Mouse (Mus musculus): ENCODE results near the gene Pitpnm1. TPM values are rescaled to one million over a fixed set of nuclear protein-coding genes. Genes with fewer than 3 reads are reported as not detected.
A peak's percentile ranks its signal among the peaks of the same experiment; 100 is the strongest.
"Not testable (repeated sequence)": the region's sequence is repeated elsewhere in the genome, so short reads cannot be mapped to it uniquely, and the experiment has no call there.

Pitpnm1 gene
- total RNA-seq, 2 experiments from 2014 or later = 30.8 to 32.8 TPM

DNA sequence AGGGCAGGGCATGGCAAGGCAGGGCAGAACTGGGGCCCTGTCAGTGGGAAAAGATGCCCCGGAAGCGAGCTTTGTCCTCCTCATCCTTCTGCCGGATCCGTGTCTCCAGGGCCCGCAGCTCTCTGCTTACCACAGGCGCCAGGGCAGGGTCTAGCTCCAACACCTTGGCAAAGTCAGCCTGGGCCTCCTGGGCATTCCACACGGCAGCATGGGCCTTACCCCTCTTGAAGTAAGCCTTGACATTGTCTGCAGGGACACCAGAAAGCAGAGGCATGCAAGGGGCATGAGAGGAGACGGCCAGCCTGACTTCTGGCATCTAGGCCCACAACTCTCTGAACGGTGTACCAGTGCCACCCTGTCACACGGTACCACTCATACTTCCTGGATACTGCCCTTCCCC, 14.8 kb downstream of the Pitpnm1 start:
- intact Hi-C loops (cut with DNase I) = no loop called here
- DNase-seq = no peak

DNA sequence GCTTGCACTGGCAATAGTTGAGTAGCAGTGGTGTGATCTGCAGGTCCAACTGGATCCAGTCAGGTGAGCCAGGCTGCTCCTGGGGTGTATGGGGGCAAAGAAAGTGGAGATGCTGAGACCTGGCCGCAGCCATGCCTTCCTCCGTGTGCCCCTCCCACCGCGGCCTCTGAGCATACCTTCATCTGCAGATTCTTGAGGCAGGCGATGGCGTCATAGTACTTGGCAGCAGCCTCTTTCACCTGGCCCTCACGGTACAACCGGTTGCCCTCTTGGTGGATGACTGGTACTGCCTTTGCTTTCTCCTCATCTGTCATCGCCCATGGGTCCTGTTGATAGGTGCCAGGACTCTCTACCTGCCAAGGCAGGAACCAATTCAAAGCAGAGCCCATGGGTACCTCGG, 15.3 kb downstream of the Pitpnm1 start:
- DNase-seq = no peak
- intact Hi-C loops (cut with DNase I) = no loop called here

DNA sequence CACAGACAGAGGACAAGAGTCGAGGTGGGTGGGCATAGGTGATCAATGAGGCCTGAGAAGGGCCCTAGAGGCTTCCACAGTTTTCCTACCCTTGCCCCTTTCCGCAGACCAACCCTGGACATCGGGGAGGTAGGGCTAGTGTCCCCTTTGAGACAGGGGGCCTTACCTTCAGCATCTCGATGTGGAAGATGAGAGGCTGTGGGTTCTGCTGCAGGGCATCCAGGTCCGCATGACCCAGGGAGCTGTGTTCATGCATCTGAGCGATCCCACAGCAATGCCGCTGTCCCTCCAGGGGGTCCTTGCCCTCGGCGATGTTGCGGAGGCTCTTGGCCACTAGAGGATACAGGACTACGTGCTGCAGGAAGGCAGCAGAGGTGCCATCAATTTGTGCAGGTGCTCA, 16.0 kb downstream of the Pitpnm1 start:
- no peak for DNase-seq
- intact Hi-C loops (cut with DNase I) = no loop called here

DNA sequence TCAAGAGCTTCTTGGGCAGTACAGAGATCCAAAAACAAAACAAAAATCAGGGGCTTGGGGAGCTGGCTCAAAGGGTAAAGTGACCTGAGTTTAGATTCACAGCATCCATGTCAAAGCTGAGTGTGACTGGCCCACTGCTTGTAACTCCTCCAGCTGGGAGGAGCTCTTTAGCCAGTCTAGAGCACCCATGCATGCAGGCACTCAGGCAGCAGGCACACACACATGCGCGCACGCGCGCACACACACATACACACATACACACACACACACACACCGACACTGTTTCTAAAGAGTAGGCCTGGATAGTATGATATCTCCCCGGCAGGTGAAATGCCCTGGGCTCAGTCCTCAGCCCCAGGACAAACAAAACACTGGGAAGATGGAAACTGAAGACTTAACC, 17.2 kb downstream of the Pitpnm1 start:
- intact Hi-C loops (cut with DNase I) = no loop called here
- DNase-seq = no peak

DNA sequence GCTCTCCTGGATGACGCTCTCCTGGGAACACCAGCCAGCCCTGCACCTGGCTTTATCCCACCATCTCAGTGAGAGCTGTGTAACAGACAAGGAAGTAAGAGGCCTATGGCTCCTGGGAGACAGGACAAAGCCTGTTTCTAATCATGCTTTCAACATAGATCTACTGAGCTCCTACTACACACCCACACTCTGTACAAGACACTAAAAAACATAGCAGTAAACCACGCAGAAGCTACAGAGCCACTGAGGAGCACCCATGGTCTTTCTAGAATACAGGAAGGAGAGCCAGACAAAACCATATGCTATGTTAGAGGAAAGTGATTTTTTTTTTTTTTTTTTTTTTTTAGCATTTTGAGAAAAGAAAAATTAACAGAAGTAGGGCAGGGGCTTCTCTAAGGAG, 18.6 kb downstream of the Pitpnm1 start:
- intact Hi-C loops (cut with DNase I) = no loop called here
- DNase-seq = no peak

DNA sequence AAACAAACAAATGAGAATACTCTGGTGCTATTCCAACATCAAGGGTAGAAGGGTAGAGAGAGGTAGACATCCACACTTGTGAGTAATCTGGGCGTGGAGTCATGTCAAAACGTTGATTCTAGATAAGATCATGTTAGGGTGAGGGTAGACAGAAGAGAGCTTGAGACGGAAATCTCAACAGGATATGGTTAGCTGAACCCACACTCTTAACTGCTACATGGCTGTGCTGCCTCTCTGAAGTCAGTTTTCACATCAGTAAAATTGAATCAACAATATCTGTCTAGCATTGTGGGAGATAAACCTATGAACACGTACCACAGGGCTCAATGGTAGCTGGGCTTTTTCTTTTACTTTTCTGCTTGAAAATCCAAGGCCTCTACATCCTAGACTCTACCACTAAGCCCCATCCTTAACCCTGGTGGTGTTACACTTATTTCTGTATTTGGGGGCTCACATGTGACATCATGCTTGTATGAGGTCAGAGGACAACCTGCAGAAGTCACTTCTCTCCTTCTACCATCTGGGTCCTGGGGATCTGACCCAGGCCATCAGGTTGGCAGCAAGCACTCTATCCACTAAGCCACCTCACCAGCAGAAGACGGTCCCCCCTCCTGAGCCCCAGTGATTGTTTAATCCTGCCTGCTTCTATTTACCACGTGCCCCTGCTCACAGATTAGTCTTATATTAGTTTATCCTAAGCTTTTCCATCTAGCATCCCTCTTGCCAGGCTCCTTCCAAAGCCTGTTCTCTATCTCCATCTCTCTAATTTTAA, 20.1 kb downstream of the Pitpnm1 start:
- no peak for DNase-seq
- intact Hi-C loops (cut with DNase I) = no loop called here

DNA sequence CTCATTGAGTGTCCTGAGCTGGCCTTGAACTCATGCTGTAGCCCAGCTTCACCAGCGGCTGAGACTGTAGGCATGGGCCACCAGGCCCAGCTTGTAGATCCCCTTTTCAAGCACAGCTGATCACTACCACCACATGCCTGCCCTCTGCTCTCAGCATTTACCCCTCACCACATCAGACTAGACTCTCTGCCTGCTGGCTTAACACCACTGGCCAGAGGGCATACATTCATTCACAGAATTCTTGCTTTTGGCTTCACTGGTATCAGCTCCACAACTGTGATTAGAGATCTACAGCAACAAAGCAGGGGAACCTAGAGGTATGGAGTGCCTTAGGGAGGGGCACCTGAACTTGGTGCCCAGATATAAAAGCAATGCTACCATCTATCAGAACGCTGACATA, 20.7 kb downstream of the Pitpnm1 start:
- no peak for DNase-seq

DNA sequence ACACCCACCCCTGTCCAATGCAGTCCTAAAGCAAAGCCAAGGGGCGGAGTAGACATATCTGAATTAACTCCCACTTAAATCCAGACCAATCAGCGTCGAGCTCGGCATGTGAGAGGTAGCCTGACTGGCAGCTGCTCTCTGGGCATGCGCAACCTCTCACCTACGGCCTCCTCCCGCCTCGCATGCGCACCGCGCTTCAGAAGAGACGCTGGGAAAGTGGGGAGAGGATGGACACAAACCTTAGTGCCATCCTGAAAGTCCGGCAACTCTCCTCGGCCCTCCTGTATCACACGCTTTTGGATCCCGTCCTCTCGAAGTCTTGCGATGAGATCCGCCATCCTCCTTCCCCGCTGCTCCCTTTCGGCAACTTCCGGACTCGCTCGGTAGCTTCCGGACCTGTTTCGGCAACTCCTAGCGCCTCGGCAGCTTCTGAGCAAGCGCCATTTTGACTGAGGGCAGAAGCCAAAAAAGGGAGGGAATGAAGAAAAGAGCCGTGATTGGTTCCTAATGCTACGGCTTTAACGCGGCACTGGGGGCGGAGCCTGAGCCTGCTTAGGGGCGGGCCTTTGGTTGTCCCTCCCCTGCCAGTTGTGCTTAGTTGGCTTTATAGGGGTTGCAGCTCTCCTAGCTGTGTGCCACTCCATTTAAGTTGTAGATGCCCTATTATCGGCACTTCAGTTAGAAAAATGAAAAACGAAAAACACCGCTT, 21.5 kb downstream of the Pitpnm1 start:
- intact Hi-C loops (cut with DNase I) = no loop called here
- peak; percentile 99 to 100 for DNase-seq

More for the DNA sequence above, 20.7 kb downstream of the Pitpnm1 start:
- intact Hi-C loops (cut with DNase I) = no loop called here

DNA sequence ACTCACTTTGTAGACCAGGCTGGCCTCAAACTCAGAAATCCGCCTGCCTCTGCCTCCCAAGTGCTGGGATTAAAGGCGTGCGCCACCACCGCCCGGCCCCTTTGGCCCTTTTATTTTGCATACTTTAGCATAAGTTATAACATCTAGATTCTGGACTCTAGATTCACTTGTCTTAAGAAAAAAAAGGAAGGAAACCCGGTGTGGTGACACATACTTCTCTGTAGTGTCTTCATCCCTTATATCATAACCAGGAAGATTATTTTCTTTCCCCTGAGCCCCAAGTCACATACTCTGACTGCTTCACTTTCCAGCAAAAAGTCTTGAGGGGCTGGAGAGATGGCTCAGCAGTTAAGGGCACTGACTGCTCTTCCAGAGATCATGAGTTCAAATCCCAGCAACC, 22.1 kb downstream of the Pitpnm1 start:
- DNase-seq; intact Hi-C loops (cut with DNase I): not testable (repeated sequence)

DNA sequence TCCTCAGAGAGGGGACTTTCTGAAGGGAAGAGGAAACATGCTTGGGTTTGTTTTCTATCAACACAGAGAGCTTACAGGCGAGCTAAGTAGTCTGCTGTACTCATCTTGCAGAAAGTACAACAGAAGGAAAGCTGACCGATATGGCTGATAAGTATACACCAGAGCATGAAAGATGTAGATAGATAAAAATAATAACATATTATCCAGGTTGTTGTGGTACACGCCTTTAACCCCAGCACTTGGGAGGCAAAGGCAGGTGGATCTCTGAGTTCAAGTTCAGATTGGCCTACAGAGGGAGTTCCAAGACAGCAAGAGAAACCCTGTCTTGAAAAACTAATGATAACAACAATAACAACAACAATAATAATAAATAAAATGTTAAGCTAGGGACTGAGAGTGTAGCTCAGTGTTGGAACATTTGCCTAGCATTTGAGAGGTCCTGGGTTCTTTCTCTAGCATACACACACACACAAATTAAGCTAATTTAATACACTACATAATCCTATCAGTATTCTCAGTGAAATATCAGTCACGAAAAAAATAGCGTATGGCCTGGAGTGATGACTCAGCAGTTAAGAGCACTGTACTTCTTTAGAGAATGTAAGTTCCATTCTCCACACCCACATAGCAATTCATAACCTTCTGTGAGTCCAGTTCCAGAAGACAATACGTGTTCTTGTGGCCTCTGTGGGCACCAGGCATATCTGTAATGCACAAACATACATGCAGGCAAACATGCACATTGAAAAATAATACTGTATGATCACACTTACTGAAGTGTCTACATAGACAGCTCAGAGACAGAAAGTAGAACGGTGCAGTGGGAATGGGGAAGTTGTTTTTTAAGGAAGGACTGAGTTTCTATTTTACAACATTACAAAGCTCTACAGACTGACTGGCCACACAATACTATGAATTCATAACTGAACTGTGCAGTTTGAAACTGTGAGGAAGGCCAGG, 22.9 kb downstream of the Pitpnm1 start:
- no peak for DNase-seq
- intact Hi-C loops (cut with DNase I) = no loop called here

DNA sequence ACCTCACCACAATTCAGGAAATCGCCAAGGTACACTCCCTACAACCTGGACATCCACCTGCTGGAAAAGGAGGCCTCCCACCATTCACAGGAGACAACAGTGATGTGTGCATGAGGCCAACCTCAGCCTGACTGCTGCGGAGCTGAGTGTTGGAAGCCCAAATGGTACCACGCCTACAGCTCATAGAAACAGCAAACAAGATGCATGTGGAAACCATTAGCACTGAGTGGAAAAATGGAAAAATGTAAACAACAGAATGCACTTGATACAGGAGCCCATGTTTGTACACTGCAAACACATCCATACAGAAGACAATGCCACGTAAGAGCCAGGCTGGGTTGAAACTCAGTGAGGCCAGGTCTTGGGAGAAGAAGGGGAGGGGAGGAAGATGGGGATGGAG, 24.6 kb downstream of the Pitpnm1 start:
- intact Hi-C loops (cut with DNase I) = no loop called here
- no peak for DNase-seq

DNA sequence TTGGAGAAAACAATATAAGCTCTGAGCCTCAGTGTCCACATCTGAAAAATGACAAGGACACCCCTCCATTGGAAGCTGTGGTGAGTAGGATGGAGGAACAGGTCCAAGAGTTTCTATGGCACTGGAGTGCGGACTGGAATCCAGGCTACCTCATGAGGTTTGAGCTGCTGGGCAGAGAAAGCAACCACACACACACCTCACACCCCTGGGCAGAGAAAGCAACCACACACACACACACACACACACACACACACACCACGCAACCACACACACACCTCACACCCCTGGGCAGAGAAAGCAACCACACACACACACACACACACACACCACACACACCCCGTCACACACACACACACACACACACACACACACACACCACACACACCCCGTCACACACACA, 25.5 kb downstream of the Pitpnm1 start:
- peak in 1 of 2 experiments; percentile 28 for DNase-seq
- intact Hi-C loops (cut with DNase I) = not testable (repeated sequence)

DNA sequence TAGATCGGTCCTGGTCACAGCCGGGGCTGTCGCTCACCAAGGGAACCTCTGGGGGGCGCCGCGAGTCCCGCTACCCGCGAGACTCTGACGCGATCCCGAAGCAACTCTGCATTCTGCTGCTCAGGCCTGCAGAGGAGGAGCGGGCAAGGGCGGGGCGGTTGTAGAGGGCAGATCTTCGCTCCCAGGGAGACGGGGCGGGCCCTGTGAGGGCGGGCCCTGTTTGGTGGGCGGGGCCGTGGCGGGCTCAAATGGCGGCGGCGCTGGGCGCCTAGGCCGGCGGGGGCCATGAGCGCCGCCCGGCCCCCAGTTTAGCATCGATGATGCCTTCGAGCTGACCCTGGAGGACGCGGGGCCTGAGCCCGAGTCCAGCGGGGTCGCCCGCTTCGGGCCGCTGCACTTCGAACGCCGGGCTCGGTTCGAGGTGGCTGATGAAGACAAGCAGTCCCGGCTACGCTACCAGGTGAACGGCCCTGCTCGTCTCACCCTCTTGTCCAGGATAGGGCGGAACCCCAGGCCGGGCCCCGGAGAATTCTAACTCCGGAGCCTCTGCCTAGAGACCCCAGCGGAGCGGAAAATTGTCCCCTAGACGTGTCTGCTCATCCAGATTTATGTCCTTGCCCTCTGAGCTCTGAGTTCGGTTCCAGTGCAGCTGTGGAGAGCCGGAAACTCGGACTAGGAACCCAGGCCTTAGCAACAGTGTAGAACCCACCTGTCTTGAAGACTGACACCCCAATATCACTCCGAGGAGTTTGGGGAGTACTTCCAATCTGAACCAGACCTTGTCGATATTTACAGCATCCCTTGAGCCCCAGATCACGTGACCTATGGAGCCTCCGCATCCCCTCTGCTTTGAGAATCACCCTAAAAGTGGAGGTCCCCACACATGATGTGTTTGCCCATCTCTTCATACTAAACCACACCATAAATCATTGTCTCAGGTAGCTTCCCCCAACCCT, 26.2 kb downstream of the Pitpnm1 start, which contains the start of gene Aip:
Gene Aip (minus strand): TSS at position 118 of the 956 bp plus-strand sequence.
- intact Hi-C loops (cut with DNase I) = loop anchor here (2.0 kb wide), 1 partner anchor 37 kb away; the partner anchor contains the start of gene Rps6kb2
- DNase-seq = peak; percentile 99

DNA sequence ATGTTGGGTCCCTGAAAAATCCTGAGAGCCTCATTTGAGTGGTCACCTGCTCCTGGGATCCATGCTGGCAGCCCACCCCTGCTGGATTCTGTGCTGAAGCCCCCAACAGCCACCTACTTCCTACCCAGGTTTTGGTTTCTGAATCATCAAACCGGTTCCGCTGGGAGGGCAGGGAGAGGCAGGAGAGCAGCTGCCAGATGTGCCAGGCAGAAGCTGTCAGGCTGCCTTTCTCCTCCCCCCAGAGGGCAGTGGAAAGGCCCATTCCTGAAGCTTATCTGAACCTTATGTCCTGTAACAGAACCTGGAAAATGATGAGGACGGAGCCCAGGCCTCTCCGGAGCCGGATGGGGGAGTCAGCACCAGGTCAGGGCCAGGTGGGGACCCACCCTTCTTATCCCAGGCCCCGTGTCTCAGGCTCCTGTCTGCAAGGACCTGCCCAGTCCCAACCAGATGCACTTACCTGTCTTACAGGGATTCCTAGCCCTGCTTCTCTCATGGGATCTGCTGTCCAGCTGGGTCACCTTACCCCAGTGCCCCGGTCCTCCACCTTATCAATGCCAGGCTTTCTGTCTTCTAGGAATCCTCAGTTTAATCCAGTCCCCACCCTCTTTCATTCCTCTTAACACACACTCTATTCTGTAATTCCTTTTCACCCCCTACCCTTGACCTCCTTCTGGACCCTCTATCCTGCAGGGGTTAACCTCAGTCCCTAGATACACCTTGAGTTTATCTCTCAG, 27.1 kb downstream of the Pitpnm1 start:
- intact Hi-C loops (cut with DNase I) = loop anchor here (2.0 kb wide), 1 partner anchor 36 kb away; the partner anchor contains the start of gene Rps6kb2
- DNase-seq = peak in 1 of 2 experiments; percentile 27

DNA sequence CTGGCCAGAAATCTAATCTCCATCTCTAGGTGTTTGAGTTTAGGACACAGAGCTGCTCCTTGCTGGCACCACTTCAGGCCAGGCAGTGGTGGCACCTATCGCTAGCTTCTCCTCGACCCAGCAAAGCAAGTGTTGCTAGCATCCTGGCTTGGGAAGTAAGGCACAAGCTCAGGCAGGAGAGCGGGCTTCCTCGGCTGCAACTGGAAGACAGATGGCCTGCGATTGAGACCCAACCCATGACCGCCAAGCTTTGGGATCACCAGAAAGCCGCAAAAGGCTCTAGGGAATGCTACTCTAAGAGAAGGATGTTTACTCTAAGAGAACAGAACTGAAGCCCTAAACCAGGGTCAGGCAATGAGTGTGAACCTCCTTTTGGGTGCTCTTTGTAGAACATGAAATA, 29.7 kb downstream of the Pitpnm1 start:
- intact Hi-C loops (cut with DNase I) = no loop called here
- no peak for DNase-seq

DNA sequence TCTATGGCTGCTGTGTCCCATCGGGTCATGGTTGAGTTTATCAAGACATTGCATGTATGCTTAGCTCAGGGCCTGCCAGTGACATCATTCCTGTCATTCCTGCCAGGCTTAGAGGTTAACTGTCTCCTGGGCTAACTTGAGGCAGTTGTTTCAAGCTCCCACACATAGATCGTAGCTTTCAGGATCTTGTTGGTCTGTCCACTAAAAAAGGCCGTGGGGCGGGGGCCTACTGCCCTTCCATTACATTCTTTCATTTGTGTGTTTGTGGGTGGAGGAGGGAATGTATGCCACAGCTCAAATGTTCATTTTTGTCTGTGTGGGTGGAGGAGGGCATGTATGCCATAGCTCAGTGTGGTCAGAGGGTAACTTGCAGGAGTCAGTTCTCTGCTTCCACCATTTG, 30.3 kb downstream of the Pitpnm1 start:
- intact Hi-C loops (cut with DNase I) = loop anchor here (2.0 kb wide), 1 partner anchor 17 kb away; no protein-coding TSS in a partner anchor
- DNase-seq = peak; percentile 44 to 46

DNA sequence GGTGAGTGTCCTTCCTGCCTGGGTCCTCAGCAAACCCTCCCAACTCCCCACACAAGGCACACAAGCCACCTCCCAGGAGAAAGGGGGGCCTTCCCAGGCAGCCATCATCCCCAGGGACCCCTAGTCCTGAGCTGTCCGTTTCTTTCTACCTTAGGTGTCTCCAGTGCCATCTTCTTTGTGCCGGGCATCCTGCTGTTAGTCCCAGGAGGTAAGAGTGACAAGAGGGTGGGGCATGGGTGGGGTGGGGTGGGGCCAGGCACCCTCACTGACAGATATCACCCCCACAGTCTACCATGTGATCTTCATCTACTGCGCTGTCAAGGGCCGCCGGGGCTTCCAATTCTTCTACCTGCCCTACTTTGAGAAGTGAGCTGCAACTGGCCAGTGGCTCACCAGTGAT, 31.3 kb downstream of the Pitpnm1 start:
- no peak for DNase-seq
- intact Hi-C loops (cut with DNase I) = loop anchor here (2.0 kb wide), 1 partner anchor 16 kb away; no protein-coding TSS in a partner anchor

DNA sequence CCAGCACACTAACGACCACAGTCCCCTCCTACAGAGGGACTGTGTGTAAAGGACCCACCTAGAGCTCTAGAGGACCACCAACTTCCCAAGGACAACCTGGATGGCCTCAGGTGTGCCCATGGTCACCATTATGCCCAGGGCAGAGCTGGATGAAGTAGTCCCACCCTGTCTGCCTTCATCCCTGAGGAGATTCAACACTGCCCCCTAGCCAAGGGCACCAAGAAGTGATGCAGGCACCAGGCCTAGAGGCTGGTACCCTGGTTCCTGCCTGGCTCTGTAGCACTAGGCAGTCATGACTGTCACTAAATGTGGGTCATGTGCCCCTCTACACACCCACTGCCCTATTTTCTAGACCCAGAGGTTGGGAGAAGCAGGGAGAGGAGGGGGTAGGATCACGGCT, 32.0 kb downstream of the Pitpnm1 start:
- intact Hi-C loops (cut with DNase I) = loop anchor here (2.0 kb wide), 1 partner anchor 15 kb away; no protein-coding TSS in a partner anchor
- no peak for DNase-seq

DNA sequence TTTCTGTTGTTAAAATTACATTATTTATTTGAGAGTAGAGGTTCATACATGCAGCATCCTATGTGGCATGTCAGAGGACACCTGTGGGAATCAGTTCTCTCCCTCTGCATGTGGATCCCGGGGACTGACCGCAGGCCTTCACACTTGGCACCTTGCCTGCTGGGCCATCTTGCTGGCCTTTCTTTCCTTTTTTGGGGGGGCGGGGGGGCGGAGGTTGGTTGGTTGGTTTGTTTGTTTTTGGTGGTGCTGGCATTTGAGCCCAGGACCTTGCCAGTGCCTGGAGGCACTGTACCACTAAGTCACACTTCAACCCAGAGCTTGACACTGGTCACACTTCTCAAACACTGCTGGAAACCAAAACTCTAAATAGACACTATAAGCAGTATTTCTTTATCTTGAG, 34.6 kb downstream of the Pitpnm1 start:
- intact Hi-C loops (cut with DNase I) = no loop called here
- no peak for DNase-seq

Measured in heart, postnatal 10 days (tissue).